Mouse (Mus musculus): ENCODE results near the gene Fermt2. TPM values are rescaled to one million over a fixed set of nuclear protein-coding genes. Genes with fewer than 3 reads are reported as not detected.

Fermt2 gene
- total RNA-seq, 2 experiments from 2014 or later: 311 to 341 TPM

DNA sequence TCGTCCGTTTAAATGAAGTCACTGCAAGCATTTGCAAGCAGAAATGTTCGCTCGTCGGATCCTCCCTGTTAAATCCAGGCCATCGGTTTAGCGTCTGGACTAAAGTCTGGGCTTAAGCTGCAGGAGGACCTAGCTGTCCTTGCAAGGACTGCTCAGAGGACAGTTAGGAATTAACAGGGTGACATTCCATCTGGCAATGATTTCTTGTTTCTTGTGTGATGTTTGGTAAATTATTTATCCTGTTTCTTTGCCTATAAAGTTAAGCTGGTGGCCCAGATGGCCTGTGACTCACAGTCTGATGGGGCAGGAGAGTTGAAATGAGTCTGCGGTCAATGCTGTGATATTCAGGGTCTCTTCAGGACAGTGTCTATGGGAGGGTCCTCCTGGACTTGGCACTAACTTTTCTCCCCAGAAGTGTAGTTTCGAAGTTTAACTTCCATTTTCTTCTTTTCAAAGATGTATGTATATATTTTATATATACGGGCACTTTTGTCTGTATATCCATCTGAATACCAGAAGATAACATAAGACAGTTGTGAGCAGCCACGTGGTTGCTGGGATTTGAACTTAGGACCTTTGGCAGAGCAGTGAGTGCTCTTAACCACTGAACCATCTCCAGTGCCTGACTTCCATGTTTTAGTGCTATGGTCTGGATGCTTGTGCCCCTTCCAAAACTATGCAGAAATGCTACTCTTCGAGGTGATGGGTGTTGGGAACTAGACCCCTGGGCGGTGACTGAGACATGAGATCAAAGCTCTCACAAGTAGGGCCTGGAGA lies 99.7 kb downstream of the Fermt2 start:
- no peak for DNase-seq

- DNase-seq: peak; percentile 46
These were observed 106.7 kb downstream of the Fermt2 start for GRCm38 (mm10) chr14:45423220-45423619.

DNA sequence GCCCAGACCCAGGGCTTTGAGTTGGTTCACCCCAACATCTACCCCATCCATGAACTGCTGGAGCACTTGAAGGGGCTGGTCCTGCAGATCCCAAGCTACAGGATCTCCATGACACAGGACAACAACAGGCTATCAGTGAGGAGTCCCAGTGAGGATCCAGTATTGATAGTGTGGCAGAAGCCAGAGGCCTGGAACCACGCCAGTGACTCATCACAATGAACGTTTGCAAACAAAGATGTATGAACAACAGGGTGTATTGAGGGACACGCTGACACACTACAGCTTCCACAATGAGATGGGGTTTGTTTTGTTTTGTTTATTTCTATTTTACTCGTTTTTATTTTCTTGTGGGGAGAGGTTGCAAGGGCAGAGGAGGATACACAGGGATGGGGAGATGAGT lies 107.5 kb downstream of the Fermt2 start:
- DNase-seq: no peak

DNA sequence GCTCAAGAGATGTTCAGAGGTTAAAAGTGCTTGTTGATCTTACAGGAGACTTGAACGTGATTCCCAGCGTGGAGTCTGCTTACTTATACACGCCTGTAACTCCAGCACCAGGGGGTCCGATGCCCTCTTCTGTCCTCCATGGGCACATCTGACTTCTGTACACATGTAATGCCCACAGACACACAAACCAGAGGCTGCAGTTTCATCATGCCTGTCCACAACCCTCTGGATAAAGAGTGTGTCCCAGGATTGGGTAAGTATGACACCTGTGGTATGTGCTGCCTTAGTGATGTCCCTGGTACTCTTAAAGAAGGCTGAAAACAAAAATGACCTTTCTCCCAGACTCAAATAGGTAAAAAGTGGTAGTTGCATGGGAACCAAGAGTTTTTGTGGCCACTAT lies 110.6 kb downstream of the Fermt2 start:
- no peak for DNase-seq

DNA sequence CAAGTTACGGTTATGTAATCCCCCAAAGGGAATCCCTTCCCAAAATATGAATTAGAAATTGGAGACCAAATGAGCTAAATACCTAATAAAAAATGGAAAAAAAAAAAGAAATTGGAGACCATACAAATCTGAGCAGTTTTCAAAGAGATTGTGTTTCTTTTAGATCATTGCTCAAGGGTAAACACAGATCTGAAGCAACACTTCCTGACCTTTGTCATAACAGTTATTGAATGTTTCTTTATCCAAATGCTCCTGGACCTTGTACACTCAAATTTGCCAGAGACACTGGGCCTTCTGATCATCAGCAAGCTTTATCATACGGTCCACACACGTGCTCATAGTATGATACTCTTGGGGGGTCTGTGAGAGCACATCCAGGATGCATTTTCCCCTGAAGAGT lies 111.4 kb downstream of the Fermt2 start:
- no peak for DNase-seq

DNA sequence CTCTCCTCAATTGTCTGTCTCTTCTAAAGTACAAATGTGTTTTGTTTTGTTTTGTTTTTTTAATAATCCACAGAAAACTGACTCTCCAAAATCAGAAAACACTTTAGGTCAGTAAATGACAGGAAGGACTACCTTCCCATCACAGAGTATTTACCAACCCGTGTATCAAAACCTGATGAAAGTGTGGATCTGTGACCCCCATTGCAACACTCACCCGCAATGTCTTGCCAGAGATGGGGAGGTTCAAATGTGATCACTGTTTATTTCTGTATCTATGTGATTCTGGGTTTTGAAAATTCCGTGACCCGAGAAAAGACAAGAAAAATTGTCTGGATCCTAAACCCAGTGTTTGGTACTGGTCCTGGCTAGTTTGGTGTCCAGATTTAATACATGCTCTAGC lies 113.7 kb downstream of the Fermt2 start:
- DNase-seq: no peak

Other genes with a start within 250 kb of the Fermt2 start
- gene Ero1l, start 211.3 kb downstream of the Fermt2 start, total RNA-seq (2021): 10 to 100 TPM; 25.7 to 25.8 TPM
- 100 to 1,000 TPM; 117 to 118 TPM for gene Psmc6, start 200.3 kb downstream of the Fermt2 start, total RNA-seq (2021)
- gene Styx, start 179.0 kb downstream of the Fermt2 start, total RNA-seq (2021): 10 to 100 TPM; 45.4 to 57.1 TPM
- 10 to 100 TPM; 11.3 to 15.5 TPM for gene Gnpnat1, start 125.2 kb downstream of the Fermt2 start, total RNA-seq (2021)
- gene Ddhd1, start 128.0 kb upstream of the Fermt2 start, total RNA-seq (2021): 10 to 100 TPM; 17.7 to 19.8 TPM